Mouse (Mus musculus) MEL (cell line): ENCODE measurements around the gene Aff3. TPM values are rescaled to one million over a fixed set of nuclear protein-coding genes. Genes with fewer than 3 reads are reported as not detected.

Source experiments
- DNase-seq: peaks from one replicate; pipeline ENCODE4 v3.0.0; 2011; ENCODE audit warnings: low read depth, low spot score
- H3K27ac ChIP-seq: 2 replicates; pipeline ENCODE4 v1.5.1; 2012; ENCODE audit warnings: low read depth, mild to moderate bottlenecking, control low read depth, low read length, moderate library complexity; ENCODE audit not compliant: control insufficient read depth
- H3K27me3 ChIP-seq, 2 experiments: fragments of 150-350 bp in 1 of 2; sonication (generic) in 1 of 2; 2 replicates each; pipeline ENCODE4 v1.6.1; 2012; ENCODE audit warnings: low read length in 2 of 2, mild to moderate bottlenecking in 2 of 2, improper control_type of control experiment in 1 of 2, moderate library complexity in 1 of 2; ENCODE audit not compliant: insufficient read depth in 2 of 2, control insufficient read depth in 1 of 2
- H3K36me3 ChIP-seq, 2 experiments: 2 replicates each; pipeline ENCODE4 v1.6.1; 2012 to 2014; ENCODE audit warnings: low read length in 2 of 2, improper control_type of control experiment in 1 of 2, inconsistent platforms in 1 of 2, mild to moderate bottlenecking in 1 of 2; ENCODE audit not compliant: insufficient read depth in 2 of 2, control insufficient read depth in 1 of 2
- H3K4me1 ChIP-seq, 2 experiments: fragments of 150-350 bp in 1 of 2; sonication (generic) in 1 of 2; 2 replicates each; pipeline ENCODE4 v1.6.1; 2012; ENCODE audit warnings: low read length in 2 of 2, improper control_type of control experiment in 1 of 2, mild to moderate bottlenecking in 1 of 2; ENCODE audit not compliant: insufficient read depth in 2 of 2, control insufficient read depth in 1 of 2
- H3K4me3 ChIP-seq, 2 experiments: fragments of 150-350 bp in 1 of 2; sonication (generic) in 1 of 2; 2 replicates each; pipeline ENCODE4 v1.5.1; 2012; ENCODE audit warnings: low read depth in 2 of 2, low read length in 2 of 2, mild to moderate bottlenecking in 2 of 2, moderate library complexity in 2 of 2, control low read depth in 1 of 2, improper control_type of control experiment in 1 of 2; ENCODE audit not compliant: control insufficient read depth in 1 of 2, insufficient read depth in 1 of 2
- H3K79me2 ChIP-seq: 2 replicates; pipeline ENCODE4 v1.6.1; 2012; ENCODE audit warnings: mild to moderate bottlenecking, low read length, moderate library complexity; ENCODE audit not compliant: control insufficient read depth, poor library complexity, insufficient read depth
- H3K9ac ChIP-seq: 2 replicates; pipeline ENCODE4 v1.6.1; 2012; ENCODE audit warnings: low read depth, mild to moderate bottlenecking, control low read depth, low read length, moderate library complexity; ENCODE audit not compliant: control insufficient read depth, poor library complexity, severe bottlenecking
- H3K9me3 ChIP-seq: fragments of 150-350 bp; sonication (generic); replicated peaks from 2 replicates; pipeline ENCODE4 v1.6.1; 2012; ENCODE audit warnings: mild to moderate bottlenecking, low read length, improper control_type of control experiment, moderate library complexity; ENCODE audit not compliant: insufficient read depth
- CHD1 ChIP-seq: IDR thresholded peaks from 2 replicates; pipeline ENCODE4 v1.6.1; 2012; ENCODE audit warnings: low read depth, mild to moderate bottlenecking, inconsistent platforms, low read length, improper control_type of control experiment
- CHD2 ChIP-seq: IDR thresholded peaks from 2 replicates; pipeline ENCODE4 v1.6.1; 2011; ENCODE audit warnings: low read length, improper control_type of control experiment
- EP300 ChIP-seq, 2 experiments: IDR thresholded peaks; 2 replicates each; pipeline ENCODE4 v1.6.1; 2011; ENCODE audit warnings: improper control_type of control experiment in 2 of 2, low read length in 2 of 2, low read depth in 1 of 2, mild to moderate bottlenecking in 1 of 2
- GABPA ChIP-seq: IDR thresholded peaks from 2 replicates; pipeline ENCODE4 v1.6.1; 2012; ENCODE audit warnings: low read depth, mild to moderate bottlenecking, inconsistent platforms, low read length, improper control_type of control experiment, moderate library complexity
- GATA1 ChIP-seq: IDR thresholded peaks from 2 replicates; pipeline ENCODE4 v1.6.1; 2011; ENCODE audit warnings: low read depth, low read length, improper control_type of control experiment
- HCFC1 ChIP-seq: IDR thresholded peaks from 2 replicates; pipeline ENCODE4 v1.6.1; 2012; ENCODE audit warnings: low read depth, mild to moderate bottlenecking, inconsistent platforms, low read length, improper control_type of control experiment, moderate library complexity
- KAT2A ChIP-seq: conservative IDR thresholded peaks from 2 replicates; pipeline ENCODE4 v1.6.1; 2012; ENCODE audit warnings: low read depth, low read length, improper control_type of control experiment, inconsistent platforms
- MXI1 ChIP-seq: IDR thresholded peaks from 2 replicates; pipeline ENCODE4 v1.6.1; 2011; ENCODE audit warnings: mild to moderate bottlenecking, low read depth, low read length, improper control_type of control experiment
- POLR2AphosphoS2 ChIP-seq: IDR thresholded peaks from 2 replicates; pipeline ENCODE4 v1.6.1; 2011; ENCODE audit warnings: low read length, improper control_type of control experiment
- RCOR1 ChIP-seq: IDR thresholded peaks from 2 replicates; pipeline ENCODE4 v1.6.1; 2012; ENCODE audit warnings: low read depth, mild to moderate bottlenecking, inconsistent platforms, low read length, improper control_type of control experiment
- SIN3A ChIP-seq: IDR thresholded peaks from 2 replicates; pipeline ENCODE4 v1.6.1; 2012; ENCODE audit warnings: low read length, improper control_type of control experiment, inconsistent platforms
- SMC3 ChIP-seq: IDR thresholded peaks from 2 replicates; pipeline ENCODE4 v1.6.1; 2011; ENCODE audit warnings: low read depth, low read length, improper control_type of control experiment
- USF2 ChIP-seq, 2 experiments: IDR thresholded peaks; 2 replicates each; pipeline ENCODE4 v1.6.1; 2011 to 2012; ENCODE audit warnings: improper control_type of control experiment in 2 of 2, low read length in 2 of 2, borderline replicate concordance in 1 of 2, inconsistent platforms in 1 of 2, low read depth in 1 of 2, mild to moderate bottlenecking in 1 of 2; ENCODE audit not compliant: insufficient read depth in 1 of 2
- ZC3H11A ChIP-seq: IDR thresholded peaks from 2 replicates; pipeline ENCODE4 v1.6.1; 2012; ENCODE audit warnings: low read depth, mild to moderate bottlenecking, inconsistent platforms, low read length, improper control_type of control experiment
- ZNF384 ChIP-seq: IDR thresholded peaks from 2 replicates; pipeline ENCODE4 v1.6.1; 2012; ENCODE audit warnings: low read depth, mild to moderate bottlenecking, inconsistent platforms, low read length, improper control_type of control experiment
- polyA plus RNA-seq, 2 experiments: library from polyadenylated mRNA; stranded (reverse) in 1 of 2; unstranded in 1 of 2; fragments of >175 nt in 1 of 2; fragments of >200 nt in 1 of 2; gene quantifications; 2 replicates each; pipeline versions ENCODE4 v1.2.1 to v1.2.4; 2012; ENCODE audit warnings: low replicate concordance in 2 of 2, low read depth in 1 of 2; ENCODE audit not compliant: insufficient read length in 2 of 2, insufficient read depth in 1 of 2, missing spikeins in 1 of 2
- total RNA-seq: library from RNA; depleted of rRNA; stranded (reverse); fragments of 300-350 nt; gene quantifications from 2 replicates; pipeline ENCODE4 v1.2.3, GENCODE M21; 2012

The Aff3 gene
- total and polyA plus RNA-seq, 3 experiments: 18.5 to 41.1 (median 25.4) TPM

DNA sequence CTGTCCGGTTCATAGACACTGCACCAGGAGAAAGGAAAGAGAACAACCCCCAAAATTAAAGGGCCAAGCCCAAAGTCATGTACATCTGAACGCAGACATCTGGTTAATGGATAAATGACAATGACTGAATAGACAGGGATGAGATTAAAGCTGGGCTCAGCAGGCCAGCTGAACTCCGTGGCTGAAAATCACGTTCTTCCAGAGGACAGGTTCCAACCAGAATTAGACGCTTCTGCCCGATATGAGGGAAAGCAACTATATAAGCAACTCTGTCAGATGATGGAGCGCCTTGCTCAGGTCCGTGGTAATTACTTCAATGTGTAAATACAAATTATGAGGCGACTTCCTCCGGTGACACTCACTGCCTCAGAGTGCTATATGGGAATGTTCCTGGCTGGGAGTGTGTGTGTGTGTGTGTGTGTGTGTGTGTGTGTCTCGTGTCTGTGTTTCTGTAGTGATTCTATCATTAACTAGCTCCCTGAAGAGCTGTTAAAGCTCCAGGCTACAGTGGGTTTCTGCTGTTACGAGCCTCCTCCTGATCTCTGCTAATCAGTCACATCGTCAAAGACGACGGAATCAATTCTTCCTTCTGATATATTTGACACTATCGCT, 127.7 kb downstream of the Aff3 start:
- H3K27ac ChIP-seq: no peak overlapping the region
- no peaks in the 10 kb centered on the region for H3K9me3 ChIP-seq
- peaks cover 0 to 3% of the 10 kb centered on the region in 2 experiments; a peak in 1 of 4 replicates for H3K36me3 ChIP-seq
- H3K9ac ChIP-seq: no peak overlapping the region
- no peak overlapping the region for H3K4me3 ChIP-seq
- H3K27me3 ChIP-seq: no peaks in the 10 kb centered on the region
- DNase-seq: no peak
- TF ChIP-seq CHD1 (no peak), ZC3H11A (no peak), HCFC1 (no peak), GABPA (no peak), EP300 (IDR thresholded peaks at IDR 0.05; ENCODE audit: low read depth in 1 of 2, low read length in 2 of 2) (no peak), GATA1 (no peak), CHD2 (no peak), KAT2A (no peak), ZNF384 (no peak)
- TF ChIP-seq, all 39 proteins: peak for 0
- Histone ChIP-seq H3K4me1 (no peaks in the 10 kb centered on the region), H3K79me2 (0 out of 2 replicates have a peak, but pooled peaks cover 2% of the 10 kb centered on the region)

DNA sequence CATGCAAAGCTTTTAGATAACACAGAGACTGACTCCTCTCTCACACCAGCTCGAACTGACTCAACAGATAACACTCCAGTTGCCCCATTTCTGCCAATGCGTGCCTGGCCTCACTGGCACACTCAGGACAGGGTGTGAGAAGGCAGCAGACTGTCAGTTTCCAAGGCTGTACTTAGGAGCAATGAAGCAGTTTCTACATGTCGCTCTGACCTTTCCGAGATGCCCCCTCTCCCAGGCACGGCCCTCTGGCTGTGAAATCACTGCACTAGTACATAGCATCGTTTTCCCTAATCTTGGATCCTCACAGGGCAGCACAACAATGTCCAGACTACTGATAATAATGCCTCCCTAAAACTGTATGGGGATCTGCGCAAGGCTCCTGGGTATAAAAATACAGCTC, 132.2 kb downstream of the Aff3 start:
- no peaks in the 10 kb centered on the region for H3K27me3 ChIP-seq
- H3K79me2 ChIP-seq: no peaks in the 10 kb centered on the region
- H3K4me1 ChIP-seq: no peaks in the 10 kb centered on the region
- peaks cover 0 to 6% of the 10 kb centered on the region in 2 experiments; a peak in 1 of 4 replicates for H3K36me3 ChIP-seq
- TF ChIP-seq RCOR1 (no peak), USF2 (IDR thresholded peaks at IDR 0.05; ENCODE audit: borderline replicate concordance in 1 of 2, insufficient read depth in 1 of 2, low read depth in 1 of 2, low read length in 2 of 2) (no peak), MXI1 (no peak), POLR2AphosphoS2 (no peak), SIN3A (no peak), KAT2A (no peak)
- TF ChIP-seq, all 39 proteins: peak for 0
- H3K9me3 ChIP-seq: no peaks in the 10 kb centered on the region
- H3K4me3 ChIP-seq: no peak overlapping the region
- no peak overlapping the region for H3K9ac ChIP-seq
- H3K27ac ChIP-seq: no peak overlapping the region
- DNase-seq: no peak

DNA sequence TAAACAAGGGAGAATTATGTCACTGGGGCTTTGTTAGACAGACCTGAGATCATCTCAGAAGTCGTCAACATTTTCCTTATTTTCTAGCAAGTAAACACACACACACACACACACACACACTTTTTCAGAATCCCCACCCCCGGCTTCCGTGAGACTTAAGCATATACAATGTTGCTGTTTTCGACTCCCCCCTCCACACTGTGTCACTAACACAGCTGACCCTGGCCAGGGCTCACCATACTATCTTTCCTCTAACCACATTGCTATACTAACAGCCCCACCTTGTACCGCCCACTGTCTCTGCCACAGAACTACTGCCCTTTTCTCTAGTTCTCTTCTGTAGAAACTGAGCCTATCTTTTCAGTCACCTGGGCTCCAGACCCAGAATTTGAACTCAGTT, 136.1 kb downstream of the Aff3 start:
- DNase-seq: peak; percentile 11
- peaks cover 0 to 7% of the 10 kb centered on the region in 2 experiments; a peak in 2 of 4 replicates for H3K36me3 ChIP-seq
- no peaks in the 10 kb centered on the region for H3K79me2 ChIP-seq
- no peaks in the 10 kb centered on the region for H3K9me3 ChIP-seq
- no peak overlapping the region for H3K27ac ChIP-seq
- H3K9ac ChIP-seq: no peak overlapping the region
- no peak for TF ChIP-seq SMC3
- H3K4me3 ChIP-seq: no peak overlapping the region
- no peaks in the 10 kb centered on the region for H3K27me3 ChIP-seq
- H3K4me1 ChIP-seq: 0 out of 4 replicates have a peak, but pooled peaks cover 0 to 4% of the 10 kb centered on the region in 2 experiments
